ENCODE assay signal across 14 mouse cellular contexts in the genomic region with DNA sequence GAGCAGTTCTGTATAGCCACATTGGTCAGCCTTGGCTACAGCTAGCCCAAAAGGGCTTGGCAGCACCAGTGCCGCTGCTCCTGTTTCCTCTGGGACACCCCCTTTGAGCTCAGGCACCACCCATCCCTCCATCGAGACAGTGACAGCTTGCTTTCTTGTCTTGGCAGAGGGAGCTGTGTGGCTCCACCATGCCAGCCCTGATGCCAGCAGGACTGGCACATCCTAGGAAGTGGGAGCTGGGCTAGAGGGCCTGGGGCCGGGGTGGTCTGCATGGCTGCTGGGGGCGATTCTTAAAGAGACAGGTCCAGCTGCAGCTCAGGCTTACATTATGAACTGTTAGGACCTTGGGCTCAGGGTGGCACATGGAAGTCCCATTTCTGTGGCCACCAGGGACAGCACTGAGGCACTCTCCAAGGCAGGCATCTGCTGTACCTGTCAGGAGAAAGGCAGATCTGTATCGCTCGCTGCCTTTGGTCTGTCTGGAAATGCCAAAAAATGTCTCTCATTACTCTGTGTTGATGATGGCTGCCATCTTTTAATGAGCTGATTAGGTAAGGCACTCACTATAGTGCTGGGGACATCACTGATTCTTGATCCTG. TPM values are rescaled to one million over a fixed set of nuclear protein-coding genes. Genes with fewer than 3 reads are reported as not detected.
DNase-seq lines count a peak whose midpoint lies in the region; ATAC-seq and TF ChIP-seq lines count a peak whose summit lies in the region.
"Had no signal": no experiment of that assay in that cellular context is flagged by ENCODE, and none has a peak within 500 bp of the region (broad histone marks: within the 10 kb centered on the region; RNA-seq: fewer than 3 reads in every experiment).

No protein-coding gene starts in this region.

- peaks cover 30% of the 10 kb centered on the region for H3K36me3 ChIP-seq in hindbrain, embryonic 13.5 days
- H3K36me3 ChIP-seq in hindbrain, embryonic 10.5 days: peaks cover 25% of the 10 kb centered on the region
- peaks cover 3% of the 10 kb centered on the region; the same call in 1 of the 2 replicates for H3K36me3 ChIP-seq in liver, adult 2 months (ENCODE audit: control insufficient read depth, insufficient read depth, low read length)

- peak; percentile 33; the same call in 1 of the 2 replicates for ATAC-seq in hindbrain, embryonic 13.5 days (ENCODE audit: low FRiP score)
- ATAC-seq in erythroblast, adult 5-6 weeks (replicated peaks; ENCODE audit: low FRiP score, poor library complexity, severe bottlenecking): no peak
- ATAC-seq: CD4-positive, CD25-positive, alpha-beta regulatory T cell, adult 4 months had no signal

- TF ChIP-seq CTCF in liver, adult 2 months (IDR thresholded peaks at IDR 0.05; ENCODE audit: low read depth, low read length): peak; percentile 28
- TF ChIP-seq CTCF in cerebellum, adult 2 months (IDR thresholded peaks at IDR 0.05; ENCODE audit: borderline replicate concordance, insufficient read depth, low read depth, low read length): peak; percentile 64
- TF ChIP-seq CTCF in cortical plate, adult 2 months (IDR thresholded peaks at IDR 0.05; ENCODE audit: extremely low read depth, insufficient read depth, low read length): 0 out of 2 replicates have a peak, but pooled peaks have one; percentile 9

- H3K4me3 ChIP-seq in hindbrain, embryonic 13.5 days: no peak overlapping the region
- no peak overlapping the region for H3K4me3 ChIP-seq in hindbrain, embryonic 10.5 days
- no peak overlapping the region for H3K4me3 ChIP-seq in liver, adult 2 months (ENCODE audit: insufficient read depth, low read depth, low read length)
- H3K4me3 ChIP-seq in cerebellum, adult 2 months (replicated peaks; ENCODE audit: insufficient read depth, low read depth, low read length): no peak overlapping the region
- no peak overlapping the region for H3K4me3 ChIP-seq in cortical plate, adult 2 months (ENCODE audit: insufficient read depth, low read length)
- H3K4me3 ChIP-seq: heart, embryonic 15.5 days; midbrain, embryonic 10.5 days had no signal

- H3K9ac ChIP-seq in hindbrain, embryonic 13.5 days: no peak overlapping the region
- no peak overlapping the region for H3K9ac ChIP-seq in liver, adult 2 months (ENCODE audit: low read depth, low read length)
- H3K9ac ChIP-seq: heart, embryonic 15.5 days had no signal

- no peak overlapping the region for H3K27ac ChIP-seq in hindbrain, embryonic 13.5 days
- H3K27ac ChIP-seq in hindbrain, embryonic 10.5 days: no peak overlapping the region
- H3K27ac ChIP-seq in liver, adult 2 months (replicated peaks; ENCODE audit: insufficient read depth, low read depth, low read length): no peak overlapping the region
- H3K27ac ChIP-seq in cerebellum, adult 2 months (ENCODE audit: insufficient read depth, low read length): no peak overlapping the region
- no peak overlapping the region for H3K27ac ChIP-seq in cortical plate, adult 2 months (ENCODE audit: insufficient read depth, low read length)
- H3K27ac ChIP-seq: heart, embryonic 15.5 days; midbrain, embryonic 10.5 days had no signal

- no peaks in the 10 kb centered on the region for H3K27me3 ChIP-seq in hindbrain, embryonic 13.5 days
- H3K27me3 ChIP-seq in hindbrain, embryonic 10.5 days (ENCODE audit: insufficient read depth, poor library complexity, severe bottlenecking): no peaks in the 10 kb centered on the region
- H3K27me3 ChIP-seq in liver, adult 2 months (ENCODE audit: control insufficient read depth, insufficient read depth, low read length): no peaks in the 10 kb centered on the region
- no peaks in the 10 kb centered on the region for H3K27me3 ChIP-seq in cerebellum, adult 2 months (ENCODE audit: control insufficient read depth, insufficient read depth, low read length)
- H3K27me3 ChIP-seq: heart, embryonic 15.5 days had no signal

- no peak for TF ChIP-seq POLR2A in liver, adult 2 months (IDR thresholded peaks at IDR 0.05; ENCODE audit: extremely low read depth, insufficient read depth, low read length)
- no peak for TF ChIP-seq POLR2A in cerebellum, adult 2 months (IDR thresholded peaks at IDR 0.05; ENCODE audit: borderline replicate concordance, insufficient read depth, low read length)
- no peak for TF ChIP-seq POLR2A in cortical plate, adult 2 months (IDR thresholded peaks at IDR 0.05; ENCODE audit: extremely low read depth, insufficient read depth, low read length)

- no peaks in the 10 kb centered on the region for H3K9me3 ChIP-seq in hindbrain, embryonic 13.5 days
- H3K9me3 ChIP-seq in hindbrain, embryonic 10.5 days: no peaks in the 10 kb centered on the region
- H3K9me3 ChIP-seq: heart, embryonic 15.5 days; midbrain, embryonic 10.5 days had no signal

- WGBS in hindbrain, embryonic 13.5 days: 79% methylated on average over 6 of the region's 6 CpGs
- WGBS in hindbrain, embryonic 10.5 days: 74% methylated on average over 6 of the region's 6 CpGs
- WGBS in liver, adult 2 months: 79% methylated on average over 6 of the region's 6 CpGs
- 13% methylated on average over 6 of the region's 6 CpGs for WGBS in cerebellum, adult 2 months

- no peak for DNase-seq in hindbrain, embryonic 10.5 days (ENCODE audit: low spot score)
- DNase-seq in liver, adult 2 months (ENCODE audit: extremely low read depth, low read depth, low spot score): no peak
- DNase-seq in liver: no peak
- DNase-seq in cerebellum, adult 2 months: peak in 1 of 2 experiments; percentile 68
- no peak for DNase-seq in heart, postnatal 4 days
- DNase-seq: kidney, adult 11 months; lung, postnatal 10 days; right cerebral cortex, postnatal 4 days had no signal

- H3K4me2 ChIP-seq in hindbrain, embryonic 13.5 days: no peak overlapping the region
- H3K4me2 ChIP-seq: heart, embryonic 15.5 days had no signal

- no peaks in the 10 kb centered on the region; the same call in 1 of the 2 replicates for H3K79me2 ChIP-seq in liver, adult 2 months (ENCODE audit: control insufficient read depth, insufficient read depth, low read length)

- no peaks in the 10 kb centered on the region for H3K4me1 ChIP-seq in hindbrain, embryonic 13.5 days (replicated peaks)
- no peaks in the 10 kb centered on the region for H3K4me1 ChIP-seq in hindbrain, embryonic 10.5 days (replicated peaks)
- peaks cover 15% of the 10 kb centered on the region for H3K4me1 ChIP-seq in liver, adult 2 months (ENCODE audit: control insufficient read depth, insufficient read depth, low read length)
- H3K4me1 ChIP-seq in cerebellum, adult 2 months (ENCODE audit: control insufficient read depth, insufficient read depth, low read length): peaks cover 31% of the 10 kb centered on the region
- H3K4me1 ChIP-seq in cortical plate, adult 2 months (ENCODE audit: control insufficient read depth, insufficient read depth, low read length): no peaks in the 10 kb centered on the region; the same call in 1 of the 2 replicates
- H3K4me1 ChIP-seq: midbrain, embryonic 10.5 days had no signal

RNA-seq across cellular contexts. Expression of a gene that starts 15.7 kb away (rescaled TPM):
- 15.5 and 18.0 TPM in 2 replicates for polyA plus RNA-seq in hindbrain, embryonic 13.5 days (2015; fragmentation: Nextera tagmentation; extraction: Ambion mirVana)
- 14.9 and 22.1 TPM in 2 replicates for polyA plus RNA-seq in hindbrain, embryonic 10.5 days (2016; fragmentation: Nextera tagmentation; extraction: Ambion mirVana)
- total RNA-seq in liver, adult 2 months (2014; rRNA removed): 8.9 and 12.3 TPM in 2 replicates
- 70.0 and 99.8 TPM in 2 replicates for polyA plus RNA-seq in liver, adult 2 months (2012; rRNA removed)
- polyA plus RNA-seq in cerebellum, adult 2 months (2012; rRNA removed): 126 and 143 TPM in 2 replicates
- 84.5 and 85.3 TPM in 2 replicates for polyA plus RNA-seq in cortical plate, adult 2 months (2012; rRNA removed)
- 2.5 TPM in 1 of 2 replicates, not detected in the other for total RNA-seq in erythroblast, adult 5-6 weeks (2015; ENCODE audit: low replicate concordance)
- total RNA-seq in erythroblast, adult 5-6 weeks (2017; ENCODE audit: low replicate concordance): 1.4 TPM in 1 of 2 replicates, not detected in the other
- 10 to 100 TPM; 22.4 to 22.6 TPM for total RNA-seq in heart, postnatal 4 days (2021)

RNA-seq across cellular contexts. Expression of a gene that starts 18.0 kb away (rescaled TPM):
- 69.7 and 71.6 TPM in 2 replicates for polyA plus RNA-seq in hindbrain, embryonic 13.5 days (2015; fragmentation: Nextera tagmentation; extraction: Ambion mirVana)
- 34.5 and 35.0 TPM in 2 replicates for polyA plus RNA-seq in hindbrain, embryonic 10.5 days (2016; fragmentation: Nextera tagmentation; extraction: Ambion mirVana)
- total RNA-seq in liver, adult 2 months (2014; rRNA removed): 11.6 and 13.4 TPM in 2 replicates
- polyA plus RNA-seq in liver, adult 2 months (2012; rRNA removed): 8.5 and 9.8 TPM in 2 replicates
- 48.7 and 51.2 TPM in 2 replicates for polyA plus RNA-seq in cerebellum, adult 2 months (2012; rRNA removed)
- 46.2 and 49.3 TPM in 2 replicates for polyA plus RNA-seq in cortical plate, adult 2 months (2012; rRNA removed)
- total RNA-seq in erythroblast, adult 5-6 weeks (2015; ENCODE audit: low replicate concordance): 4.0 and 6.9 TPM in 2 replicates
- 4.6 and 5.4 TPM in 2 replicates for total RNA-seq in erythroblast, adult 5-6 weeks (2017; ENCODE audit: low replicate concordance)
- 10 to 100 TPM; 40.5 to 42.2 TPM for total RNA-seq in heart, postnatal 4 days (2021)

RNA-seq across cellular contexts. Expression of a gene that starts 47.3 kb away (rescaled TPM):
- polyA plus RNA-seq in hindbrain, embryonic 13.5 days (2015; fragmentation: Nextera tagmentation; extraction: Ambion mirVana): 0.79 and 0.83 TPM in 2 replicates
- polyA plus RNA-seq in hindbrain, embryonic 10.5 days (2016; fragmentation: Nextera tagmentation; extraction: Ambion mirVana): 0.15 and 0.16 TPM in 2 replicates
- 1.0 and 2.2 TPM in 2 replicates for total RNA-seq in liver, adult 2 months (2014; rRNA removed)
- 0.51 and 1.1 TPM in 2 replicates for polyA plus RNA-seq in liver, adult 2 months (2012; rRNA removed)
- polyA plus RNA-seq in cerebellum, adult 2 months (2012; rRNA removed): 0.11 and 0.22 TPM in 2 replicates
- polyA plus RNA-seq in cortical plate, adult 2 months (2012; rRNA removed): 0.06 and 0.08 TPM in 2 replicates
- 1.0 TPM in 1 of 2 replicates, not detected in the other for total RNA-seq in erythroblast, adult 5-6 weeks (2015; ENCODE audit: low replicate concordance)
- 0.70 and 2.7 TPM in 2 replicates for total RNA-seq in erythroblast, adult 5-6 weeks (2017; ENCODE audit: low replicate concordance)
- total RNA-seq in heart, postnatal 4 days (2021): under 1 TPM; 0.07 to 0.19 TPM

Comparison
In these comparisons a context has a peak if more than half of its experiments do, and no peak if none do; other contexts are left out.
1. CTCF ChIP-seq: peak in every context shown above with its lines; median percentile 64 in cerebellum, adult 2 months; 28 in liver, adult 2 months; 9 in cortical plate, adult 2 months.